Mouse (Mus musculus) urinary bladder, postnatal 36 days (tissue): Measurements from ENCODE around the gene Ptges2.
"Not testable (repeated sequence)": the region's sequence is repeated elsewhere in the genome, so short reads cannot be mapped to it uniquely, and the experiment has no call there.

Experiments
- DNase-seq, 2 experiments: peaks; one replicate each; pipeline ENCODE4 v3.0.0; 2022; ENCODE audit warnings: low spot score in 2 of 2, mixed read lengths in 1 of 2

The Ptges2 gene

GRCm38 (mm10) chr2:32395484-32395945 lies at the start of gene Ptges2:
Ptges2 (plus strand) TSS chr2:32395896.
- DNase-seq = peak; percentile 91

GRCm38 (mm10) chr2:32347019-32347418 lies 48.7 kb upstream of the Ptges2 start:
- no peak for DNase-seq

GRCm38 (mm10) chr2:32348311-32348710 lies 47.4 kb upstream of the Ptges2 start:
- no peak for DNase-seq

- DNase-seq = no peak
These were observed 46.0 kb upstream of the Ptges2 start for GRCm38 (mm10) chr2:32349625-32350255.

- no peak for DNase-seq
These were observed 45.1 kb upstream of the Ptges2 start for GRCm38 (mm10) chr2:32350471-32351051.

- no peak for DNase-seq
These were observed 44.2 kb upstream of the Ptges2 start for GRCm38 (mm10) chr2:32351471-32351961.

GRCm38 (mm10) chr2:32352151-32353006 lies 43.3 kb upstream of the Ptges2 start, which contains the start of gene Ciz1:
Ciz1 (plus strand) TSS chr2:32352327.
- no peak for DNase-seq

GRCm38 (mm10) chr2:32353007-32353542 lies 42.6 kb upstream of the Ptges2 start, which contains the start of gene Dnm1:
Dnm1 (minus strand) TSS chr2:32353338.
- peak; percentile 89 to 90 for DNase-seq

GRCm38 (mm10) chr2:32353836-32354235 lies 41.9 kb upstream of the Ptges2 start:
- no peak for DNase-seq

GRCm38 (mm10) chr2:32354336-32354895 lies 41.3 kb upstream of the Ptges2 start:
- DNase-seq = no peak

GRCm38 (mm10) chr2:32356216-32356615 lies 39.5 kb upstream of the Ptges2 start:
- DNase-seq = no peak

- DNase-seq = no peak
These were observed 38.0 kb upstream of the Ptges2 start for GRCm38 (mm10) chr2:32357710-32358109.

GRCm38 (mm10) chr2:32358381-32358780 lies 37.3 kb upstream of the Ptges2 start:
- no peak for DNase-seq

- DNase-seq = peak in 1 of 2 experiments; percentile 72
These were observed 35.0 kb upstream of the Ptges2 start for GRCm38 (mm10) chr2:32360741-32361140.

- peak in 1 of 2 experiments; percentile 66 for DNase-seq
These were observed 34.3 kb upstream of the Ptges2 start for GRCm38 (mm10) chr2:32361437-32361836.

GRCm38 (mm10) chr2:32362274-32362673 lies 33.4 kb upstream of the Ptges2 start:
- DNase-seq = not testable (repeated sequence)

GRCm38 (mm10) chr2:32362817-32363340 lies 32.8 kb upstream of the Ptges2 start:
- DNase-seq = peak; percentile 90 to 92

- no peak for DNase-seq
These were observed 32.2 kb upstream of the Ptges2 start for GRCm38 (mm10) chr2:32363376-32364106.

GRCm38 (mm10) chr2:32364121-32364520 lies 31.6 kb upstream of the Ptges2 start:
- no peak for DNase-seq

- no peak for DNase-seq
These were observed 28.4 kb upstream of the Ptges2 start for GRCm38 (mm10) chr2:32367315-32367714.

- no peak for DNase-seq
These were observed 21.5 kb upstream of the Ptges2 start for GRCm38 (mm10) chr2:32374191-32374590.
